Mouse (Mus musculus) Patski (cell line): ENCODE data around the gene Uts2. TPM values are rescaled to one million over a fixed set of nuclear protein-coding genes. Genes with fewer than 3 reads are reported as not detected.

Source experiments
- ATAC-seq: fragments of 100-300 bp; one replicate; pipeline ENCODE4 v1.8.0; 2021
- CTCF ChIA-PET: fragments of 350-600 bp; sonication (Branson Sonifier 250); formaldehyde crosslinking; loops from one replicate; lab custom pipeline; 2022; ENCODE audit warnings: inconsistent platforms; lab: Charles Lee
- POLR2A ChIA-PET: fragments of 350-600 bp; sonication (Branson Sonifier 250); formaldehyde crosslinking; loops from one replicate; lab custom pipeline; 2022; ENCODE audit warnings: antibody characterized with exemption, inconsistent platforms; lab: Charles Lee
- DNase-seq: peaks from one replicate; pipeline ENCODE4 v3.0.0-alpha.2; 2011; ENCODE audit warnings: low read depth, low spot score
- H3K27me3 ChIP-seq: fragments of 371-371 bp; one replicate; pipeline ENCODE4 v1.5.1; 2021
- CTCF ChIP-seq: fragments of 100-300 bp; IDR thresholded peaks from one replicate; pipeline ENCODE4 v1.5.1; 2021
- in situ Hi-C: fragments of 300-500 bp; cut with MboI; formaldehyde crosslinking; loops from 3 replicates; pipeline ENCODE4 v1.11.1; 2018; ENCODE audit warnings: low pct_unique_long_range_greater_than_20kb, mixed read lengths
- polyA plus RNA-seq: library from polyadenylated mRNA; unstranded; gene quantifications from one replicate; pipeline ENCODE4 v1.2.3, GENCODE M21; 2021

The Uts2 gene
- not detected for polyA plus RNA-seq

GRCm38 (mm10) chr4:150996797-150997196 lies at the start of gene Uts2:
Gene Uts2 (plus strand): TSS chr4:150997097.
- in situ Hi-C loops = no loop called here
- ChIA-PET CTCF (no interaction called here), POLR2A (no interaction called here)
- ATAC-seq (no peak), DNase-seq (no peak)
- no peaks in the 10 kb centered on the region for H3K27me3 ChIP-seq
- no peak for TF ChIP-seq CTCF

GRCm38 (mm10) chr4:150950972-150951371 lies 45.9 kb upstream of the Uts2 start:
- in situ Hi-C loops = no loop called here

GRCm38 (mm10) chr4:150956369-150957105 lies 40.4 kb upstream of the Uts2 start:
- ATAC-seq = no peak
- ChIA-PET CTCF (interaction anchor here (1.1 kb wide), 1 partner anchor 18 kb away, joined by 3 read pairs; no protein-coding TSS in a partner anchor), POLR2A (no interaction called here)
- no peak for DNase-seq
- TF ChIP-seq CTCF = no peak
- peaks cover 3% of the 10 kb centered on the region for H3K27me3 ChIP-seq
- in situ Hi-C loops = no loop called here

More at GRCm38 (mm10) chr4:150950972-150951371, 45.9 kb upstream of the Uts2 start:
- H3K27me3 ChIP-seq = peaks cover 3% of the 10 kb centered on the region
- ChIA-PET POLR2A (no interaction called here), CTCF (no interaction called here)
- no peak for TF ChIP-seq CTCF
- ATAC-seq (no peak), DNase-seq (no peak)

- DNase-seq = no peak
- POLR2A ChIA-PET = no interaction called here
- in situ Hi-C loops = no loop called here
Measured at GRCm38 (mm10) chr4:150957106-150957458, 39.8 kb upstream of the Uts2 start.

GRCm38 (mm10) chr4:150958536-150958935 lies 38.4 kb upstream of the Uts2 start:
- DNase-seq (no peak), ATAC-seq (no peak)
- CTCF ChIA-PET = no interaction called here
- POLR2A ChIA-PET = no interaction called here
- no peaks in the 10 kb centered on the region for H3K27me3 ChIP-seq
- in situ Hi-C loops = no loop called here
- TF ChIP-seq CTCF = no peak

More at GRCm38 (mm10) chr4:150957106-150957458, 39.8 kb upstream of the Uts2 start:
- CTCF ChIA-PET = no interaction called here
- peaks cover 3% of the 10 kb centered on the region for H3K27me3 ChIP-seq
- no peak for TF ChIP-seq CTCF
- no peak for ATAC-seq

GRCm38 (mm10) chr4:150962231-150962630 lies 34.7 kb upstream of the Uts2 start:
- ATAC-seq (no peak), DNase-seq (no peak)
- no peaks in the 10 kb centered on the region for H3K27me3 ChIP-seq
- in situ Hi-C loops = loop anchor here (10.0 kb wide), 1 partner anchor 183 kb away; no protein-coding TSS in a partner anchor
- ChIA-PET CTCF (no interaction called here), POLR2A (no interaction called here)
- no peak for TF ChIP-seq CTCF

- DNase-seq = no peak
Measured at GRCm38 (mm10) chr4:150963711-150964110, 33.2 kb upstream of the Uts2 start.

GRCm38 (mm10) chr4:150964635-150965554 lies 32.0 kb upstream of the Uts2 start:
- POLR2A ChIA-PET = no interaction called here
- in situ Hi-C loops = loop anchor here (5.0 to 10.0 kb wide), 3 partner anchors 33 to 308 kb away; no protein-coding TSS in a partner anchor
- H3K27me3 ChIP-seq = no peaks in the 10 kb centered on the region
- ATAC-seq = peak; percentile 35
- no peak for DNase-seq
- CTCF ChIA-PET = interaction anchor here (1.2 to 1.3 kb wide), 3 partner anchors 37 to 309 kb away, joined by 3 to 4 read pairs (median 3); no protein-coding TSS in a partner anchor
- peak; percentile 89 for TF ChIP-seq CTCF

More at GRCm38 (mm10) chr4:150963711-150964110, 33.2 kb upstream of the Uts2 start:
- ChIA-PET POLR2A (no interaction called here), CTCF (no interaction called here)
- no peaks in the 10 kb centered on the region for H3K27me3 ChIP-seq
- in situ Hi-C loops = loop anchor here (10.0 kb wide), 1 partner anchor 181 kb away; no protein-coding TSS in a partner anchor
- ATAC-seq = no peak
- TF ChIP-seq CTCF = no peak

- in situ Hi-C loops = loop anchor here (5.0 to 10.0 kb wide), 3 partner anchors 33 to 308 kb away; no protein-coding TSS in a partner anchor
- ChIA-PET POLR2A (no interaction called here), CTCF (interaction anchor here (1.2 to 1.4 kb wide), 5 partner anchors 24 to 310 kb away, joined by 3 to 5 read pairs (median 4); no protein-coding TSS in a partner anchor)
- peak; percentile 46 for TF ChIP-seq CTCF
- H3K27me3 ChIP-seq = no peaks in the 10 kb centered on the region
- no peak for ATAC-seq
- no peak for DNase-seq
Measured at GRCm38 (mm10) chr4:150965555-150965951, 31.3 kb upstream of the Uts2 start.

- ATAC-seq = no peak
- ChIA-PET POLR2A (no interaction called here), CTCF (interaction anchor here (0.7 to 1.4 kb wide), 8 partner anchors 11 to 311 kb away, joined by 3 to 5 read pairs (median 4); no protein-coding TSS in a partner anchor)
- H3K27me3 ChIP-seq = no peaks in the 10 kb centered on the region
- TF ChIP-seq CTCF = peak; percentile 66
- DNase-seq = no peak
- in situ Hi-C loops = loop anchor here (5.0 to 10.0 kb wide), 3 partner anchors 34 to 309 kb away; no protein-coding TSS in a partner anchor
Measured at GRCm38 (mm10) chr4:150966556-150966955, 30.3 kb upstream of the Uts2 start.
